Mouse (Mus musculus): ENCODE measurements around the gene Agpat3. TPM values are rescaled to one million over a fixed set of nuclear protein-coding genes. Genes with fewer than 3 reads are reported as not detected.

The Agpat3 gene
- polyA plus RNA-seq, 1 experiment = 21.4 TPM

DNA sequence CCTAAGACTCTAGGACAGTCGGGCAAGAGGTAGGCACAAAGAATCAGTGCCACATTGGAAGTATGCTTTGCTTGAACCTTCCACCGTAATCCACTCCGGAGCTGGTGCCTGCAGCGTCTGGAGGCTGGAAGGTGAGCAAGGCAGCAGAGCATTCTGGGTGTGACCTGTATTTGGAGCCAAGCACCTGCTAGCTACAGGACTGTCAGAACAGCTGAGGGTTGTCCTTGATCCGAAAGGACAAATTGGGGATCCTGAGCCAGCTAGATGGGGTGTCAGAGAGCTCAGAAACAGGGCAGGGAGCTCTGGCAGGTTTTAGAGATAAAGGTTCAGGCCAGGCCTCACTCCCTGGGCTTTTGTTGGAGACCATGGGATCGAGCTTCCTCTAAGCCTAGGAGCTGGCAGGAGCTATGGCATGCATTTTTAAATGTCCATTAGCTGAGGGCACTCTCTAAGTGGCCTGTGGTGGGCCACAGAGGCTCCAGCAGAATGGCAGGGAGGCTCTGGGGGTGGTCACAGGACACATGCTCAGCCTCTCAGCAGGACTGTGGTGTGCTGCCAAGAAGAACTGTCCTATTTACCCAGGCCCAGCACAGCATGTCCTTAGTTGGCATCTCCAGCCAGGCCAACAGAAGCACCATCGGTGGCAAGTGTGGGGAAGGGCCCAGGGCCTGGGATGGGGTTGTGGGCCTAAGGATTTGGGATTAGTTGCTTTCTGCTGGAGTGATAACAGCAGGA, 91.2 kb downstream of the Agpat3 start:
- 90% methylated on average over 7 of the region's 7 CpGs for WGBS
- no peaks in the 10 kb centered on the region; the same call in 1 of the 2 replicates for H3K4me1 ChIP-seq (ENCODE audit: control insufficient read depth, insufficient read depth, low read length)
- H3K4me3 ChIP-seq (replicated peaks; ENCODE audit: control insufficient read depth, low read depth, low read length) = no peak overlapping the region
- no peak overlapping the region for H3K27ac ChIP-seq (ENCODE audit: control insufficient read depth, insufficient read depth, low read depth, low read length, poor library complexity)
- no peak for TF ChIP-seq CTCF (IDR thresholded peaks at IDR 0.05; ENCODE audit: control insufficient read depth, insufficient read depth, low read length)
- no peak for TF ChIP-seq POLR2A (IDR thresholded peaks at IDR 0.05; ENCODE audit: borderline replicate concordance, control insufficient read depth, low read depth, low read length)

DNA sequence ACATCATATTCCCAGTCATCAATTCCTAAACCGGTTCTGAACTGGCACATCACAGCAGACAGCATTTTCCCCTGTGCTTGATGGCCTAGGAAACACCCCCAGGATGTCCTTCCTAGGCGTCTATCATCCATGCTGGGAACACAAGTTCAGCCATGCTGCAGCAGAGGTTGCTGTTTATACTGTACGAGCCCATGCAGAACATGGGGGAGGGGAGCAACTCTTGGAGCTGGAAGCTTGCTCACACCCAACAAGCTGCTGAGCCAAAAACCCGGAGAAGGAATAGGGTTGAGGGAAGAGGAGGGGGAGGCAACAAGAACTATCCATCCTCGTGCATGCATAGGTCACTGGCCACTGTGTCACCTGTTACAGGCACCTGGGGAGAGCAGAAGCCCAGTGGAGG, 92.0 kb downstream of the Agpat3 start:
- Histone ChIP-seq H3K27ac (ENCODE audit: control insufficient read depth, insufficient read depth, low read depth, low read length, poor library complexity) (no peak overlapping the region), H3K4me3 (replicated peaks; ENCODE audit: control insufficient read depth, low read depth, low read length) (no peak overlapping the region), H3K4me1 (ENCODE audit: control insufficient read depth, insufficient read depth, low read length) (no peaks in the 10 kb centered on the region; the same call in 1 of the 2 replicates)
- TF ChIP-seq CTCF (IDR thresholded peaks at IDR 0.05; ENCODE audit: control insufficient read depth, insufficient read depth, low read length) = no peak
- TF ChIP-seq POLR2A (IDR thresholded peaks at IDR 0.05; ENCODE audit: borderline replicate concordance, control insufficient read depth, low read depth, low read length) = no peak
- 77% methylated on average over 5 of the region's 5 CpGs for WGBS

DNA sequence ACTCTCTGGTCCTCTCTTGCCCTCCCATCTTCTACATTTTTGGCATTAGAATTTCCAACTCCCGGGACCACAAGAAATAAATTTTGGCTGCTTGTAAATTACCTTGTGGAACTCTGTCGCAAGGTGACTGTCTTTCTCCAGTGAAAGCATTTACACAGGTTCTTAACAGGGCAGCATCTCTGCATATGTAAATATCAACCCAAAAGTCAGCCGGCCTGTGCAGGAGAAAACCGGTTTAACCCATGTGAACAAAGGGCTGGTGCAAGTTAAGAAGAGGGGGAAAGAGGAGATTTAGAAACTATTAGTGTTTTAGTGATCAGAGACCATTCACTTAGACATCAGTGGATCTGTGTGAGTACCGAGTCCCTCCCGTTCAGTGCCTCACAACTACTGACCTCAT, 92.6 kb downstream of the Agpat3 start:
- WGBS = 86% methylated on average over 6 of the region's 6 CpGs
- Histone ChIP-seq H3K27ac (ENCODE audit: control insufficient read depth, insufficient read depth, low read depth, low read length, poor library complexity) (no peak overlapping the region), H3K4me3 (replicated peaks; ENCODE audit: control insufficient read depth, low read depth, low read length) (no peak overlapping the region), H3K4me1 (ENCODE audit: control insufficient read depth, insufficient read depth, low read length) (no peaks in the 10 kb centered on the region)
- TF ChIP-seq POLR2A (IDR thresholded peaks at IDR 0.05; ENCODE audit: borderline replicate concordance, control insufficient read depth, low read depth, low read length) = no peak
- no peak for TF ChIP-seq CTCF (IDR thresholded peaks at IDR 0.05; ENCODE audit: control insufficient read depth, insufficient read depth, low read length)

DNA sequence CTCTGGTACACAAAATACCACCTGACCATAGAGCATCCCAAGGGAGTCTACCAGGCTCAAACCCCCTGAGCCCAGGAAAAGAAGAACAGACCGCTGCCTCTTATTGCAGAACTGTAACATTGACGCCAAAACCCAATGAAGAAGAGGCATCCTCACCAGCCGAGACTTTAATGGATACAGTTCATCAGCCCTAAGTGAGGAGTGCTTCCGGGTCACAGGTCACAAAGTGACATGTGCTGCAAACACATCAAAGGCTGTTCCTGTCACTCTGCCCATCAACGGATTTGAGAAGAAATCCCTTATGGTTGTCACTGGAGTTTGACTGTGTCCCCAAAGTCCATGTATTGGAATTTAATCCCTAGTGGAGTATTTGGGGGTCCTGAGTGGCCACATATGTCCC, 93.1 kb downstream of the Agpat3 start:
- Histone ChIP-seq H3K4me1 (ENCODE audit: control insufficient read depth, insufficient read depth, low read length) (no peaks in the 10 kb centered on the region), H3K27ac (ENCODE audit: control insufficient read depth, insufficient read depth, low read depth, low read length, poor library complexity) (no peak overlapping the region), H3K4me3 (replicated peaks; ENCODE audit: control insufficient read depth, low read depth, low read length) (no peak overlapping the region)
- 86% methylated on average over 5 of the region's 5 CpGs for WGBS
- TF ChIP-seq CTCF (IDR thresholded peaks at IDR 0.05; ENCODE audit: control insufficient read depth, insufficient read depth, low read length) = no peak
- TF ChIP-seq POLR2A (IDR thresholded peaks at IDR 0.05; ENCODE audit: borderline replicate concordance, control insufficient read depth, low read depth, low read length) = no peak

DNA sequence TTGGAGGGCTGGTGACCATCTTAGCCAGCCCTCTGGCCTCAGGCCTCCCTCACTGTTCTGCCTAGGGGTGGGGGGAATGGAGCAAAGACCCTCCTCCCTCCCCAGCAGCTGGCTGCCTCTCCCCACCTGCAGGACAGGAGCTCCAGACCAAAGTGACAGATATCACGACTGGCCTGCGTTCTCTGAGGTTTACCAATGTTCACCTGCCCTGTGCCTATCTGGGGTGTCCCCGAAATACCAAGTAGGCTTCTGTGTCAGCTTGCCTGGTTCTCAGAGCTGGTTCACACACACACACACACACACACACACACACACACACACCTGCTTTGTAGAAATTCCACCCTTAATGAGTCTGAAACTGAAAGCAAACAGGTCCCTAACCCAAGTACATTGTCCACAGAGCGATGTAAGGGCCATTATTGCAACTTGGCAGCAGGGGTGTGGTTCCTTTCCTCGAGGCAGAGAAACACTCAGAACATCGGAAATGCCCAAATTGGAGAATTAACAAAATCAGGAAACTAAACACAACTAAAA, 94.1 kb downstream of the Agpat3 start:
- Histone ChIP-seq H3K27ac (ENCODE audit: control insufficient read depth, insufficient read depth, low read depth, low read length, poor library complexity) (no peak overlapping the region), H3K4me3 (replicated peaks; ENCODE audit: control insufficient read depth, low read depth, low read length) (no peak overlapping the region), H3K4me1 (ENCODE audit: control insufficient read depth, insufficient read depth, low read length) (no peaks in the 10 kb centered on the region)
- 62% methylated on average over 6 of the region's 6 CpGs for WGBS
- TF ChIP-seq CTCF (IDR thresholded peaks at IDR 0.05; ENCODE audit: control insufficient read depth, insufficient read depth, low read length) = no peak
- TF ChIP-seq POLR2A (IDR thresholded peaks at IDR 0.05; ENCODE audit: borderline replicate concordance, control insufficient read depth, low read depth, low read length) = no peak

DNA sequence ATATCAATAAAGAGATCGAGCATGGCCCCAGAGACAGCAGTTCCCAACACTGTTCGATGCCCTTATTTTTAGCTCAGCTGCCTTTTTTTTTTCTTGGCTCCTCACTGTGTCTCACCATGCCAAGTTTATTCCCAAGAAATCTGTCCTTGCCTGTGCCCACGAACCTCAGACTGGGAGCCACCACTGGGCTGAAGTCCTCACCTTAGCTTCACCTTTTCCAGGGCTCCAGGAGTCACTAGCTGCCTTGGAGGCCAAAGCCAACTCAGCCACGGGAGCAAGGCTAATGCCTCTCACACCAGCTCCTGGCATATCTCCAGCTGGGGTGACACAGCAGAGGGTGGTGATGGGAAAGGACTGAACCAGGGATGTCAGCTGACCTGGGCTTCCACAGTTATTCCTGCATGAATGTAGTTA, 96.6 kb downstream of the Agpat3 start:
- no peaks in the 10 kb centered on the region for H3K4me1 ChIP-seq (ENCODE audit: control insufficient read depth, insufficient read depth, low read length)
- no peak overlapping the region for H3K4me3 ChIP-seq (replicated peaks; ENCODE audit: control insufficient read depth, low read depth, low read length)
- TF ChIP-seq POLR2A (IDR thresholded peaks at IDR 0.05; ENCODE audit: borderline replicate concordance, control insufficient read depth, low read depth, low read length) (no peak), CTCF (IDR thresholded peaks at IDR 0.05; ENCODE audit: control insufficient read depth, insufficient read depth, low read length) (no peak)
- 49% methylated on average over 4 of the region's 4 CpGs for WGBS
- H3K27ac ChIP-seq (ENCODE audit: control insufficient read depth, insufficient read depth, low read depth, low read length, poor library complexity) = peak overlapping the region; percentile 36; the same call in 1 of the 2 replicates

DNA sequence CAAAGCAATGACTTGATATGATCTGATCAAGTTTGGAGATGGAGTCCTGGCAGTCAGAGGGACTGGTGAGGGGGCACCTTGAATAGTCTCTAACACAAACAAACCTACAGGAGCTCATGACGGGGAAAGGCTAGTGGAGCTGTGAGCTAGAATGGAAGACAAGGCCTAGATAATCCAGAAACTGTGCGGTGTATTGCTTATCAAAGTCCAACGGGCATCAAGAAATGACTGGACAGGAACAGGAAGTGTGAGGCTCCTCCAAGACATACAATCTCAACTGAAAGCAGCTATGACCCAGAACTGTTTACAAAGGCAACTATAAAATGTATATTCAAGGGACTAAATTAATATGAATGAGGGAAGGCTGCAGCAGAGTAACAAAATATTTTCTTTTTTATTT, 105.1 kb downstream of the Agpat3 start:
- no peak overlapping the region for H3K27ac ChIP-seq (ENCODE audit: control insufficient read depth, insufficient read depth, low read depth, low read length, poor library complexity)

DNA sequence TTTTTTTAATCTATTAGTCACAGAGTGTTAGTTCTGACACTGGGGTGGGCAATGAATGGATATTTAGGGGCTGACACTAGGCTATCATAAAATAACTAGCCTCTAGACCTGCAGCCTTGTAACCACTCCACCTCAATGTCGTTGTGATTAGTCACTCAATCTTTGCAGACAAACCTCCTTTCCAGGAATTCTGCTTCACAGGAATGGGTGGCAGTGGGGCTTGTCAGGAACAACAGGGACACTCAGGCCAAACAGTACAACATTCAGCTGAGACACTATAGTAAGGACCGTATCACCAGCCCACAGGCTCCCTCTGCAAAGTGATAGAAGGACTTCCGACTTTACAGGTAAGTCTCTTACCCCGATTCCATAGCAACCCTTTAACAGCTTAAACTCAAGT, 105.6 kb downstream of the Agpat3 start:
- Histone ChIP-seq H3K4me3 (replicated peaks; ENCODE audit: control insufficient read depth, low read depth, low read length) (no peak overlapping the region), H3K27ac (ENCODE audit: control insufficient read depth, insufficient read depth, low read depth, low read length, poor library complexity) (no peak overlapping the region), H3K4me1 (ENCODE audit: control insufficient read depth, insufficient read depth, low read length) (peaks cover 1% of the 10 kb centered on the region; the same call in 1 of the 2 replicates)
- no peak for TF ChIP-seq CTCF (IDR thresholded peaks at IDR 0.05; ENCODE audit: control insufficient read depth, insufficient read depth, low read length)
- no peak for TF ChIP-seq POLR2A (IDR thresholded peaks at IDR 0.05; ENCODE audit: borderline replicate concordance, control insufficient read depth, low read depth, low read length)
- WGBS = 77% methylated on average over 4 of the region's 4 CpGs

More for the DNA sequence above, 105.1 kb downstream of the Agpat3 start:
- Histone ChIP-seq H3K4me3 (replicated peaks; ENCODE audit: control insufficient read depth, low read depth, low read length) (no peak overlapping the region), H3K4me1 (ENCODE audit: control insufficient read depth, insufficient read depth, low read length) (peaks cover 1% of the 10 kb centered on the region; the same call in 1 of the 2 replicates)
- 42% methylated on average over 3 of the region's 3 CpGs for WGBS
- TF ChIP-seq CTCF (IDR thresholded peaks at IDR 0.05; ENCODE audit: control insufficient read depth, insufficient read depth, low read length) (no peak), POLR2A (IDR thresholded peaks at IDR 0.05; ENCODE audit: borderline replicate concordance, control insufficient read depth, low read depth, low read length) (no peak)
